ENCODE assay signal across 9 mouse cellular contexts in genomic region chr8:87708127-87708637, GRCm38 (mm10).
A peak's percentile ranks its signal among the peaks of the same experiment; 100 is the strongest.
DNase-seq lines count a peak whose midpoint lies in the region; ATAC-seq lines count a peak whose summit lies in the region.
"Had no signal": no experiment of that assay in that cellular context is flagged by ENCODE, and none has a peak within 500 bp of the region (broad histone marks: within the 10 kb centered on the region; RNA-seq: fewer than 3 reads in every experiment).

No protein-coding gene starts in this region.

- H3K9me3 ChIP-seq in heart, embryonic 12.5 days (replicated peaks): no peaks in the 10 kb centered on the region
- no peaks in the 10 kb centered on the region for H3K9me3 ChIP-seq in embryonic facial prominence, embryonic 14.5 days (ENCODE audit: control insufficient read depth, low read length)
- H3K9me3 ChIP-seq in limb, embryonic 13.5 days: no peaks in the 10 kb centered on the region

- ATAC-seq in heart, embryonic 12.5 days (ENCODE audit: insufficient number of reproducible peaks, low FRiP score): no peak
- ATAC-seq in embryonic facial prominence, embryonic 14.5 days (ENCODE audit: low read depth): no peak
- no peak; the same call in 1 of the 2 replicates for ATAC-seq in limb, embryonic 13.5 days (ENCODE audit: low FRiP score, low read depth)

- H3K9ac ChIP-seq in heart, embryonic 12.5 days: no peak overlapping the region
- no peak overlapping the region for H3K9ac ChIP-seq in embryonic facial prominence, embryonic 14.5 days (ENCODE audit: low read depth, low read length)
- H3K9ac ChIP-seq in limb, embryonic 13.5 days: no peak overlapping the region

- peak overlapping the region; percentile 42; the same call in 1 of the 2 replicates for H3K4me2 ChIP-seq in heart, embryonic 12.5 days
- H3K4me2 ChIP-seq in embryonic facial prominence, embryonic 14.5 days (ENCODE audit: low read depth, low read length): 0 out of 2 replicates have a peak overlapping the region, but pooled peaks have one; percentile 19
- peak overlapping the region; percentile 59 for H3K4me2 ChIP-seq in limb, embryonic 13.5 days (replicated peaks)

- intact Hi-C loops in heart, postnatal 25 days (cut with DNase I): no loop called here

- no peaks in the 10 kb centered on the region for H3K36me3 ChIP-seq in heart, embryonic 12.5 days
- H3K36me3 ChIP-seq in embryonic facial prominence, embryonic 14.5 days (ENCODE audit: control insufficient read depth, insufficient read depth, low read length): no peaks in the 10 kb centered on the region
- H3K36me3 ChIP-seq in limb, embryonic 13.5 days: no peaks in the 10 kb centered on the region

- no peak for DNase-seq in heart, postnatal 25 days (ENCODE audit: low spot score)
- DNase-seq in embryonic facial prominence, embryonic 14.5 days (ENCODE audit: low spot score): no peak
- DNase-seq in spleen, postnatal 36 days (ENCODE audit: low spot score in 2 of 2): peak; percentile 75
- no peak for DNase-seq in adipocyte (ENCODE audit: low spot score)
- DNase-seq in left cerebral cortex, adult 18-20 months (ENCODE audit: low spot score in 2 of 2): no peak
- no peak for DNase-seq in urinary bladder, adult 18-20 months (ENCODE audit: low spot score in 2 of 2)

- 23% methylated on average over 11 of the region's 11 CpGs for WGBS in heart, embryonic 12.5 days
- WGBS in embryonic facial prominence, embryonic 14.5 days: 29% methylated on average over 11 of the region's 11 CpGs
- 12% methylated on average over 11 of the region's 11 CpGs for WGBS in limb, embryonic 13.5 days

- no peak overlapping the region for H3K27ac ChIP-seq in heart, embryonic 12.5 days (ENCODE audit: poor library complexity, severe bottlenecking)
- H3K27ac ChIP-seq in embryonic facial prominence, embryonic 14.5 days (replicated peaks; ENCODE audit: low read depth, low read length): peak overlapping the region; percentile 11; the same call in 1 of the 2 replicates
- peak overlapping the region; percentile 52; the same call in 1 of the 2 replicates for H3K27ac ChIP-seq in limb, embryonic 13.5 days

- H3K4me1 ChIP-seq in heart, embryonic 12.5 days (replicated peaks): peaks cover 4% of the 10 kb centered on the region
- H3K4me1 ChIP-seq in embryonic facial prominence, embryonic 14.5 days (ENCODE audit: control insufficient read depth, insufficient read depth, low read length): peaks cover 8% of the 10 kb centered on the region
- H3K4me1 ChIP-seq in limb, embryonic 13.5 days: peaks cover 33% of the 10 kb centered on the region

- H3K4me3 ChIP-seq in heart, embryonic 12.5 days: no peak overlapping the region
- no peak overlapping the region for H3K4me3 ChIP-seq in embryonic facial prominence, embryonic 14.5 days (ENCODE audit: low read depth, low read length)
- peak overlapping the region; percentile 18 for H3K4me3 ChIP-seq in limb, embryonic 13.5 days
- H3K4me3 ChIP-seq: erythroblast, embryonic 14.5 days had no signal

- H3K27me3 ChIP-seq in heart, embryonic 12.5 days (replicated peaks): peaks cover 13% of the 10 kb centered on the region; the same call in 1 of the 2 replicates
- no peaks in the 10 kb centered on the region for H3K27me3 ChIP-seq in embryonic facial prominence, embryonic 14.5 days (replicated peaks; ENCODE audit: control insufficient read depth, insufficient read depth, low read length)
- no peaks in the 10 kb centered on the region for H3K27me3 ChIP-seq in limb, embryonic 13.5 days

Comparison
In these comparisons a context has a peak if more than half of its experiments do, and no peak if none do; other contexts are left out.
1. DNase-seq: peak in spleen, postnatal 36 days (2 of 2); none in heart, postnatal 25 days (single experiment), embryonic facial prominence, embryonic 14.5 days (single experiment), adipocyte (single experiment), left cerebral cortex, adult 18-20 months (0 of 2) and urinary bladder, adult 18-20 months (0 of 2).
2. Peak in every context shown above with its lines, with median percentiles within 50 percentile points of each other: H3K4me2 ChIP-seq.